Mouse (Mus musculus): ENCODE measurements at regions not wholly inside any gene's neighbourhood (a gene's known extent, or its start where the extent isn't known, plus 50 kb on each side); places are given as distances from the start of the nearest gene placed in this dataset.

DNA sequence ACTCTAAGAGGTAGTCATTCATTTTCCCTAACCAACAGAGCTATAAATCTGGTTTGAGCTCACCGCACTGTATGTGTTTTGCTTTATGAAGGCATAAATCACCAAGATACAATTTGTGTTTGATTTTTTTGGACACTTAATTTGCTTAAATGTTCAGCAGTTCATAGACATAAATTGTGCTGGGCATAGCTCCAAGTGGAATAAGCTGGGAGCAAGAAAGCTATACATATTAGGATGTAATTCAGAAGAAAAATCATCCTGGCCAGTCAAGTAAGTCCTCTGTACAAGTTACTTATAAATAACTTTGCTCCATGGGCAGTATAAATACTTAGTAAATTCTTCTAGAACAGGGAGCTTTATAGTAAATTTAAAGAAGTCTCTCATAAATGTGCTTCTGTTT is 267.0 kb upstream of the Atp5g3 start:
- DNase-seq = no peak

DNA sequence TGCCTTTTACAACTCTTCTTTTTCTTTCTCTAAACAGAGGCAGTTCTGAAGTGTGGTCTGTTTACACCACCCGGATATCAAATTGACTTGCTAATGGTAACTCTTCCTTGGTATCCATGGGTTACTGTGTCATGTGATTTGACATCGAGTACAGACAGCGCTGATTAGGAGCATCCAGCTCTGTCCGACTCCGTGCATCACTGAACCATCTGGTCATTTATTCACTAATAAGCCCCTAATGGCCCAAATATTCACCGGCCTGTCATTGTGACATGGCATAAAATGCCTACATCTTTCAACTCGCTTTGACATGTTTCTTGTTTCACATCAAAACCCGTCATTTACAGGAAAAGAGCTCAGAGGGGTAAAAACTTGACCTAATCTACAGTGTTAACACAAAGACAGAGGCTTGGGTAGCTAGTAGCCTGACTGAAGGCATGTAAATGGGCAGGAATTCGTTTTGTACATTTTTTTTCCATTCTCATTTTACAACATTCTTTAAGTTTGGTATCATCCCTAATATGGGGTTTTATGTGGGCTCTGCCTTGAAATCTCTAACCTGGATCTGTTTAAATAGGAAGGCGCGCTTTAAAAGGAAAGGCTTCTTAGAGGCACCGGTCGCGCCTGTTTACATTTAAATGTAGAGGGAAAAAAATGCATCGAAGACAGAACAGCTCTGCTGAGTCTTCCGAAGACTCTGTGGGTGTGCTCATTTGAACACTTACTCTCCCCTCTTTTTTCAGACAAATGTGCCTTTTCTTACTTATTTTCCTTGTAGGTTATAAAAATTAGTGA is 257.8 kb upstream of the Atp5g3 start:
- no peak for DNase-seq

DNA sequence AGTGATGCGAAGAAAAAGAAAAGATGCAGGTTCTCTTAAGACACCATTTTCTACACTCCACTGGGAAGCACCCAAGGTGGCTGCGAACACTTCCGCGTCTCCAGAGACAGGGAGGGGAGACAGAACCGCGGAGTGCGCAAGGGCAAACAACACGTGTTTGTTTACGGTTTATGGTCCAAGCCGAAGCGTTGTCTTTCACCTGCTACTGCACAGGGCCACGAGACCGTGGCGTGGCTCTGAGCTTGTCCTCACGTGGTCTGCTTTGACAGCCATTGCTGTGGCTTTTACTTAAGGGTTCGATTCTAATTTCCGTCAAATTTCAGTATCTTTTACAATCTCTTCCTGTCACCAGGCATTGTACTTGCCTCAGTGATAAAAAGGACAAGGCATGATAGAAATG is 257.2 kb upstream of the Atp5g3 start:
- DNase-seq = no peak

DNA sequence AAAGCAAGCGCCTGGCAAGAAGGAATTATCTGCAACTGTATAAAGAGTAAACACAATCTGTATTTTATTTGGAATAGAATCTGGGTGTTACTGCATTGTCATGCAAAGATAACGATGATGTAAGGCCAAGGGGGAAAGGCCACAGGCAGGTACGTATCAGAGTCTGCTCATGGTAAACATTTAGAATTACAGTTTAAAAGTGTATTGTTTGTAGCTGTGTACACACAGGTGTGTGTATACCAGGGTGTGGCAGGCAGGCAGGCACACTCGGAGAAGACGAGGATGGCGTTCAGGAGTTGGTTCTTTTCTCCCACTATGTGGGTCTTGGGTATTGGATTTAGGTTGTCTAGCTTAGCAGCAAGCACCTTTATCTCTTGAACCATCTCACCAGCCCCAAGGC is 242.9 kb upstream of the Atp5g3 start:
- no peak for DNase-seq

DNA sequence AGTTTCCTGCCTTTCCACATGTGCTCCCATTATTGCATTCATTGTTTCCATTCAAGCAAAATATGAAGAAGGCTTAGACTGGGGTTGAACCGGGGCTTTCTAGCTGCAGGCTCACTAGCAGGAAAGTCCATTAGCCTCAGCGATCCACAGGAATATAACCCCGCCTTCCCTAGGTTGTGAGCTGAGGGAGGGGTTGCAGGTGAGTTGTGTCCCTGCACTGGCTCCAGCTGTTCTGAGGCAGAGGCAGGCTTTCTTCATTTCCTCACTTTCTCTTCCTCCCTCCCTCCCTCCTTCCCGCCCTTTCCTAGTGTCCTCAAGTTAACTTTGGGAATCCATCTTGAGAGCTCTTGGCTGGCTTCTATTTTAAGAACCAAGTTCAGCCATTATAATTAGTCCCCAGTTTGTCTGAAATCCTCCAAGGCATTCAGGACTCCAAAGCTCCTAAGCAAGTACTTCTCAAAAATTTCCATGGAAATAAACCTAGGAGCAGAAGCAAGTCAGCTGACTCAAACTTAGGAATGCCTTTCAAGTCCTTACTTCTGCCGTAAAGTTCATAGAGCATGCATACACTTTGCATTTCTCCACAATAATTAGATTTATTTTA is 242.2 kb upstream of the Atp5g3 start:
- DNase-seq = no peak

DNA sequence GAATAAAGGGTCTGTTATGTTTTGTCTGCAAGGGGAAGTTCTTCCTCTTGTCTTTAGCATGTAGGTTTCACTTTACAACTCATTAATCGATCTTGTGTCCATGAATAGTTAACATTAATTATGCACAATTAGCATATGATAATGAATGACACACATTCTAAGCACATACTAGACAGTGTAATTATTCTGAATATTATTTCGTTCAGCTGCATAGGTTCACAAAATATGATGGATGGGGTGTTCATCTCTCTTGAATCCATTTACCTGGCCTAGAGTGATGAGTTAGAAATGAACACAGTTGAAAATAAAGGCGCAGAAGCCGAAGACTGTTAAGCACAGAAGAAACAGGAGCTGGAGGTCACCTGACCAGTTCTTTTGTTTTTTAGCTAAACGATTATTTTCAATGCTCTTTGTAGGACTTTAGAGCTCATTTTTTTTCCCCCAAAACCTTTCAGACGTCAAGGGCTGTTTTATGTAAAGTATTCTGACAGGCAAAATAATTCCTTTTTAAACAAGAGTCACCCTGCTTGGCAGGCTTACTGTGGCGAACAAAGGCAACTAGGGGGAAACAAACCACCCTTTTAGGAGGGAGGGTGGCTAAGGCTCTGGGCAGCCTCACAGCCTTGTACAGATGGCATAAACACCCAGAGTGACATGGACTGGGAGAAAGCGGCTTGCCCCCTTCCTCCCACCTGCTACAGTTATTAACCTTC is 241.6 kb upstream of the Atp5g3 start:
- DNase-seq = no peak

DNA sequence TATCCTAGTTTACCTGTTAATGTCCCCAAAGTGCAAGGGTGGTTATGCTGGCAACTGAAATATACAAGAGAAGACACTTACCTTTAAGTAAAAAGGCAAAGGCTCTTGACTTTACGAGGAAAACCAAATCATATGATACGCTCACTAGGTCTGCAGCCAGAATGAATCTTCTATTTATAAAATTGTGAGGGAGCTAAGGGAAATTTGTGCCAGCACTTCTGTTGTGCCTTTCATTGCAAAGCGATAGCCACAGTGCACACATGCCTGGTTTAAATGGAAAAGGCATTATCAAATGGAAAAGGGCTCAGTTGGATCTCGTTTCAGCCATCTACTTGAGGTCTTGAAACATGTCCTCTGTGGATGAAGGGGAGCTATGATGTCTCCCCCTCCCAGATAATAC is 236.1 kb upstream of the Atp5g3 start:
- no peak for DNase-seq

DNA sequence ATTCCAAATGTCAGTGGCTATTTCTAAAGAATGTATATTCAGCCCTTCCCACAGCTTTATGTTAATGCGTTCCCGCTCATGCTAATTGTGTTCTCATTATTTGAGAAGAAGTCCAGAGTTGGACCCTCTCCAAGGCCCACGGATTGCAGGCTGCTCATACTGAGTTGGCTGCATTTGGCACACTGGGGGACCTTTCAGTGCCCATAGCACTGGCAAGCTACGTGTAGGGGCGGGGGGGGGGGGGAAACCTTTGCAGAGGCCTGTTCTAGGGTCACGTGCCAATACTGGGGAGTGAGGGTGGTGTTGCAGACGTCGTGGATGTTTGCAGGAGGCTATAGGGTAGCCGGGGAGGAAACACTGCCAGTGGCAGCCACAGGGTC is 225.5 kb upstream of the Atp5g3 start:
- DNase-seq = no peak

DNA sequence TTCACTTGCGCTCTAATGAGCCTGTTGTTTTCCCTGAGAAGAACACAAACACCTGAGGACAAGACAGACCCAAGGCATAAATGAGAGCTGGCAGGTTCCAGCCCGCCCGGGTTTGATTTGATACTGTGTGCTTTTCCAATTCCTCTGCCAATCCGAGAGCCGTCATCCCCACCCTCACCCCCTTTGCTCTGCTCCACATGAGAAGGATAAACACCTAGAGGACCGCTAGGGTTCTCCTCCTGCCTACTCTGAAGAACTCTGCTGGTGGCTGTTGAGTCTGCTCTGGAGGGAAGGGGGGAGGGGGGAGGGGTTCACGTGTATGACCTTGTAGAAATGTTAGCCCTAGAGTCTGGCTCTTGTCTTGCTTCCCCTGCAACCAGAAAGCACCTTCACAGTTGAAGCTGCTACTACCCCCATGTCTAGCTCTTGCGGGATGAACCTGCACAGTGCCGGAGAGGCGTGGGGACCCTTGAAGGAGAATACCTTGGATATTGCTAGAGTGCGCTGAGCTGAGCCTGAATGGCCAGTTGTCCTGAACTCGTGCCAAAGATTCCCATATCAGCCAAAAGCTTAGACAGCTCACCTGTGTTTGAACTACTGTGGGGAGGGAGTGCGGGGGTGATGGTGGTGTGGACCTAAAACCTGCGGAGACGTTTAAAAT is 225.0 kb upstream of the Atp5g3 start:
- no peak for DNase-seq

DNA sequence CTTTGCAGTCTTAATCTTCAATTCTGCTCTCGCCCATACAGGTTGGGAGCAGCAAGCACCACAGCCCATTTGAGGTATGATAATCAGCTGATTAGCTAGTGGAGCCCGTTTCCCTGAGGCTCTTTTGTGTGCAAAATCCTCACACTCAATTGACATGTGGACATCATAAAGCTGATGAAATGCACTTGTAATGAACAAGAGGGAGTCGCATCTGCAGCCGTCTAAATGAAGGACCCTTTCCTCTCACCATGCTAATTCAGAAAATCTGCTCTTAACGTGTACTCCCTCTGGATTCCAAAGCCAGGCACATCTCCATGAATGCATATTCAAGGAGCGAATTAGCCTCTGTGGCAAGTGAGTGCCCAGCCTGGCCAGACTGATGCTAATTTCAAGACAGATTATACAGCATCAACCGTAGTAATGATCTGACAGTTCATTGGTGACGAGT is 219.0 kb upstream of the Atp5g3 start:
- DNase-seq = no peak

DNA sequence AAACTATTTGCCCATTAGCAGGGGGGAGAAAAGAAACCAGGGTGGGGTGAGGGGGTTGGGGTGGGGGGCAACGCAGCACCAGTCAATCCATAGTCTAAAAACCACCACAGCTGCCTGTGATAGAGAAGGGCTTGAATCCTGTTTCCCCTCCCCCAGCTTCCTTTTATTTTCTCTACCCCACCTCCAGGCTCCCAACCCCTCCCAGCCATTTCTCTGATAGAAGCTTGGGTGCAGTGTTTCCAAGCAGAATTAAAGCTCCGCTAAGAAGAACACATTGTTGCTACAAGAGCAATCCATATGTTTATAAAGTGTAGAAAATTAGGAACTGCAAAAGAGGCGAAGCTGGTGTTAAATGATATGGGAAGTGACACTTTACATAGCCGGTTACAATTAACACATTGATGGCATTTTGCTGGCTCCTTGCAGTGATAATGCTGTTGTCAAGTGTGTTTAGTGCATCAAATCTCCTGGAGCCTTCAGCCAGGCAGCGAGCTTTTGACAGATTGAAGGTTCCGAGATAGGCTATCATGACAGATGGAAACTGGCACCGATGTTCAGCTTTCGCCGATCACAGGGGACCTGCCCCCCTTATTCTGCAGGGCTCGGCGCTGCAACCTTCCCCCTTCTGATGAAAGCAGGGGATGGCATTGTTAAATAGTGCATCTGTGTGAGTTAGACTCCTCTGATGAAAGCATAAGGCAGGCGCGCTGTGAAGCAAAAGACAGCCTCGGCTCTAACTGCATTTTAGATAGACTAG is 217.8 kb upstream of the Atp5g3 start:
- DNase-seq = no peak

DNA sequence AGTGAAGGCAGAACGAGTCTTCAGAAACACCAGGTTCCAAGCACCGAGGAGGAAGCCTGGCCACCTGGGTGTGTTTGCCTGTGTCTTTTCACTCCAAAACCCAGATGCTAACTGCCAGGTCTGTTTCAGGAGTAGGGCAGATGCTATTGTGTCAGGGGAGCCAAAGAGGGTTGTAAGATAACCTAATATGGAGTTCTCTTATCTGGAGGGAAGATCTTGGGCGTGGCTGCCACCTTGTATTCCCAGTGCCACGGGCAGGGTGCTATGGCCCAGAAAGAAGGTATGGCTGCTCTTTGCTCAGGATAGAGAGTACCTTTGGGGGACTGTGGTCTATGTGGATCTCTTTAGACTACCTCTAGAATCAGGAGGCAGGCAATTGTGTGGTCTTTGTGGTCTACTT is 216.0 kb upstream of the Atp5g3 start:
- DNase-seq = no peak

DNA sequence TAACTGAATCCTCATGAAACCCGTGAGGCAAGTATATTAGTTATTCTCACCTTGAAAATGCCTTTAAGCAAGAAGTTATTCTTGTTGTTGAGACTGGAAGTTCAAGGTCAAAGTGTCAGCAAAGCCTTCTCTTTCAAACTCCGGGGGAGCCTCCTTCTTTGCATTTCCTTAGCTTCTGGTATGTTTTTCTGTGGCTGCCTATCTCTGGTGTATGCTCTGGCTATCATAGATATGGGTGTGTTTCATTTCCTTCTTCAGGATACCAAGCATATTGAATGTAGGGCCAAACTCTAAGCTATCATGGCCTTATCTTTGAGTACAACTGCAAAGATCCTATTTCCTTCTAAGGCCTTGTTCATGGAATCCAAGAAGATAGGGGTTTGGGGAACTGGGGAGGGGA is 213.1 kb upstream of the Atp5g3 start:
- no peak for DNase-seq

DNA sequence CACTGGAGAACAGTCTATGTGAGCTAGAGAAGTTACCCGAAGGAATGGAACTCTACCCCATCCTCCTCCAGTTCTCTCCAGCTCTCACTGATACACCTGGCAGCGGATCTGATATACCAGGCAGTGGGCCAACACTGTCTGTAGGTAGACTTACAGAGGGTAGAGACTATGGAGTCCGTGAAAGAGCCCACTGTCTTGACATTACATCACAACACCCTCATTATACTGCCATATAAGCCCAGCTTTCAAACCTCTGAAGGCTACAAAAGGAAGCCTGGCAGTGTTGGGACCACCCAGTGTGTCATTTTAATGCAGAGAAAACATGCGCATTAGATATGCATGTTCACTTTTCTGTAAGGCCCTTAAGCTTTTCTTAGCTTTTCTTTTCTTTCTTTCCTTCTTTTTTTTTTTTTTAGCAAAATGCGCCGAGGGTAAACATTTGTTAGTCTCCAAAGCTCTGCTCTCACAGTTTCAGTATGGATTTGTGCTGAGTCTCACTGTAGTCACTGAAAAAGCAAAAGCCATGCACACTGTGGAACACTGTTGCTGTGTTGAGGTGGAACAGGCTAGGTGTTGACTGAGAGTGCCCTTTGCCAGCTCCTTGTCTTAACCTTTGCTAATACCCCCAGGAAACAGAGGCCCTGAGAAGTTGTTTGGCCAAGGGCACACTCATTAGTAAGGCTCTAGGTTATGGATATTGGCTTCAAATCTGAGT is 212.4 kb upstream of the Atp5g3 start:
- DNase-seq = no peak

DNA sequence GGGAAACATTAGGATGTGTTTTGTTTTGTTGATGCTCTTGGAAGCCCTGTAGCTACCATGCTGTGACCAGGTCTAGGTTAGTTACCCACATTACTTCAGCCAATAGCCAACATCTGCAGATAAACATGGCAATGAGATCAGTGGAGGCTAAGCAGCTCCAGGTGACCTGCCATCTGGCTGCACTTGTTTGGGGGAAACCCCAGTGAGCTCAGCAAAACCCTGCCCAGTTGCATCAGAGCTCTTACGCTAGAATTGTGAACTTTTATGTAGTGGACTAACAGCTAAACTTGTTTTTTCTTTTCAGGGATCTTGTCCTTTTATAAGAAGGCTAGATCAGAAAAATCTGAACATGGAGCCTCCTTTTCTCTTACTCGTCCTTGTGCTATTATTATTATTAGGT is 211.8 kb upstream of the Atp5g3 start:
- no peak for DNase-seq

DNA sequence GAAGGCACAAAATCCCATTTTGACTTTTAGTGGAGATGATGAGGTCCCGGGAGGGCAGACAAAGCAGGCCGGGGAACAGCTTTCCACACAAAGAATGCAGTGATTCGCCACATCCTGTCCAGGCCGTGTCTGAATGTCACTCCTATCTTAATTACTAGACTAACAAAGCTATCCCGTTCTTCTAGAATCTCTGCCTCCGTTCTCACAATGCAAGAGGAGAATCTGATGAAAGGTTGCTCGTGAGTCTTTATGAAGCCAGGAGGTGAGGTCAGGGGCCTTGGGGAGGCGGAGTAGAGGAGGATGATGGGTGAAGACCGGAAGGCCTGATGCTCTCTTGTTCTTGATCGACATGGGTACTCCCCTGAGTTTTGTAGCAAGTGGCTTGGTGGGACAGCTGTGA is 208.9 kb upstream of the Atp5g3 start:
- DNase-seq = no peak

DNA sequence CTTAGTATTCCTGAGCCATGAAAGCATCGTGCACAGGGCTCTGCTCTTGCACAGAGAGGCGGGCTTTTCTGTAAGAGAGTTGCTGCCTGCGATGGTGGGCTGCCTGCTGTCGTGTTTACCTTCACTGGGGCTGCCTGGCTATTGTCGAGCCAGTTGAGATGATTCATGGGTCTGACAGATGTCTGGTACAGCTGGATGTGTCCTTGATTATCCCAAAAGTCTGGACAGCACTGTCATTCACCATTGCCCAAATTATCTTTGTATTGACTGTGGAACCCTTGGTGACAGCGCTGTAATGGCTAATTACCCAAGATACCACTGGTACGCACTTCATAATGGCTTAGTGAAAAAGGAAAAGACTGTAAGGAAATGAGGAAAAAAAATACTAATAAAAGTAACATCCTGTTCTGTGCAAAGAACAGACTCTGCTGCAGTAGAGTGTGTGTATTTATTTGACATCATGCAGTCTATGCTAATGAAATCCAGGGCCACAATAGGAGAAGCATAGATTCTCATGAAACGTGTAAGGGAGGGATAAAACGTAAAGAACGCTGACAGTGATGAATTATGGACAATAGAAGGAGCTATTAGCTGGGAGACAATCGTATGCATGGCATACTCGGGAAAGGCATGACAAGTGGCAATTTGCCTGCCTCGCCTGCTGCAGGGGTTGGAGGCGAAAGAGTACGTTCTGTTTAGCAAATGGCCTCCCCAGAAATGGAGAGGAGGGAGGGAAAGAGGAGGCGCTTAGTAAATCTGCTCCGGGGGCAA is 208.2 kb upstream of the Atp5g3 start:
- DNase-seq = no peak

DNA sequence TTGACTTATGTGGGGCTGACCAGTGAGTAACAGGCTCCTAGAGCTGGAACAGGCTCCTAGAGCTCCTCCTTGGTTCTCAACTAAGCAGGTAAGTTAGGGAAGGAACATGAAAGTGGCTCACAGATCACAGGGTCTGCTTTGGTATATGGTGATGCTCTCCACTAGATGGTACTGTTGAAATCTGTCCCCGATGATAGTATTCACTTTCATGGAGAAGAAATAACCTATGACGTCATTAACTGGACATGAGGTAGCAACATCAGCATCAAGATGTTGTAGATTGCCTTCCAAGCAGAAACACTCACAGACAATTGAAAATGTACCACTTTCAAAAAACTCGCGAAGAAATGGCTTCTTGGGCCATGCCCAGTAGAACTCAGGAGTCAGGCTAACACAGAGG is 195.3 kb upstream of the Atp5g3 start:
- DNase-seq = no peak

DNA sequence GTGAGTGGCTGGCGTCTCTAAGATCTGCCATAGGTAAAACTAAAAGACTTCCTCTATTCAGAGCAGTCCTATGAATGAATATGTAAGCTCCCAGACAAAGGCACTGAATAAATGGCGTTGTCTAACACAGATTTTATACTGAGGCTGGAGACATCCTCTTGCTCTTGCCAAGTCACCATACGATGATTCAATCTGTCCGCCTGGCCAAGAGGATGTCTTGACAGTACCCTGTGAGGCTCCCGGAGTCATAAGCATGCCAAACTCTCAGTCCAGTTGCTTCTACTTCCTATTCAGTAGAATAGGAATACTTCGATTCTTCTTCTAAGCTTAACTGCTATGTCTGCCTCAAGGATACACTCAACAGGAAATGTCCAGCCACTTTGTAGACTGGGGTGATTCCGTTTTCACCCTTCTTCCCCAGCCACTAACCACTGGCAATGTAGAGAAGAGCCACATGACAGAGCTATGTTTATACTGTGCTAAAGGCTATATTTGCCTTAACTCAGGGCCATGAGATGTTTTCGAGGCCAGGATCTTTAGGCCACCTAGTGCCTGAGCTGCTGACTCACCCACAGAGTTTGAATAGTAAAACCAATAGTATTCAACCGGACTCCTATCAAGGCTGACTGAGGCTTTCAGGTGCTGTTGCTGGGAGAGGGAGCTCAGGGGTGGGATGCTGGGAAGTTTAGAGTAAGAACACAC is 188.7 kb upstream of the Atp5g3 start:
- DNase-seq = no peak

DNA sequence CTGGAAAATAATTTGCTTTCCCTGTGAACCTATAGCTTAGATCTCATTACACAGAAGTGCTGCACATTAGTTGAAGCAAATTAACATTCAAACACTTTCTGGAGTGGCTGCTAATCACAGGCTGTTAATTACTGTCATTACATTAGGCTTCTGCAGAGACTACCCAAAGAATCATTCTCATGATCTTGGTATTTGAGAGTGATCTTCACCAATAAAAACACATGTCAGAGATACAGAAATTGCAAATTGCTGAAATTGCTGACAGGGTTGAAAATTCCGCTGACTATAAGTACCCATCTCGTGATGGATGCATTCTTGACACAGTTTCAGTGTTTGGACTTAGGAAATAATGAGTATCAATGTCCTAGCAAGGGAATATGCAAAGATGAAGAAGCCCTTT is 185.7 kb upstream of the Atp5g3 start:
- no peak for DNase-seq

DNA sequence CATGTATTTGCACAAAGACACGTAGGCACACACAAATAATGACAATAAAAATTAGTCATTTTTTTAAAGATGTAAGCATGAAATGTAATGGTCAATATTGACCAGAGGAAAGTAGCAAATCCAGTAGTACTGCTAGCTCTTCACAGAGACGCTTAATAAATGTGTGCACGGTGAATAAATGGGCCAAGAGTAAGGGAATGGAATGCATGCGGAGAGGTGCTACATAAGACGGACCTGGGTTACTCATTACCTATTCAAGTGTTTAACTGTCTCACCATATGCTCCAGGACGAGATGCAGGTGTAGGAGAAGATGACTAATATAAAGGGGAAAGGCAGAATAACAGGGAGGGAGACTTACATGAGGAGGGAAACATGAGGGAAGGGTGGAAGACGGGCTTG is 182.4 kb upstream of the Atp5g3 start:
- no peak for DNase-seq

Measured in lung, postnatal 10 days (tissue).